Mouse (Mus musculus) A20 (cell line): ENCODE results near the gene Zfp811.
A peak's percentile ranks its signal among the peaks of the same experiment; 100 is the strongest.
"Not testable (repeated sequence)": the region's sequence is repeated elsewhere in the genome, so short reads cannot be mapped to it uniquely, and the experiment has no call there.

Experiments
- DNase-seq: peaks from one replicate; pipeline ENCODE4 v3.0.0-alpha.2; 2011; ENCODE audit warnings: low read depth, low spot score

Zfp811 gene

GRCm38 (mm10) chr17:32809544-32810374 is at the start of gene Zfp811:
TSS of gene Zfp811 (minus strand) at chr17:32809931.
- no peak for DNase-seq

GRCm38 (mm10) chr17:32856713-32857112 is 47.0 kb upstream of the Zfp811 start:
- not testable (repeated sequence) for DNase-seq

GRCm38 (mm10) chr17:32851581-32851980 is 41.9 kb upstream of the Zfp811 start:
- DNase-seq, result no peak

- DNase-seq, result no peak
These were observed 31.7 kb upstream of the Zfp811 start for GRCm38 (mm10) chr17:32841388-32841787.

- DNase-seq, result no peak
These were observed 29.5 kb upstream of the Zfp811 start for GRCm38 (mm10) chr17:32839083-32839802.

- DNase-seq, result no peak
These were observed 20.7 kb upstream of the Zfp811 start for GRCm38 (mm10) chr17:32830418-32830782.

GRCm38 (mm10) chr17:32829540-32830417 is 20.0 kb upstream of the Zfp811 start, which contains the start of gene Zfp799:
TSS of gene Zfp799 (minus strand) at chr17:32830261.
- DNase-seq, result peak; percentile 75

- no peak for DNase-seq
These were observed 6.5 kb upstream of the Zfp811 start for GRCm38 (mm10) chr17:32816074-32816784.

GRCm38 (mm10) chr17:32814136-32814535 is 4.4 kb upstream of the Zfp811 start:
- no peak for DNase-seq

- DNase-seq, result no peak
These were observed 917 bp upstream of the Zfp811 start for GRCm38 (mm10) chr17:32810648-32811047.

- DNase-seq, result no peak
These were observed 810 bp downstream of the Zfp811 start for GRCm38 (mm10) chr17:32808921-32809320.

GRCm38 (mm10) chr17:32789244-32789643 is 20.5 kb downstream of the Zfp811 start:
- DNase-seq, result no peak

- DNase-seq, result no peak
These were observed 21.2 kb downstream of the Zfp811 start for GRCm38 (mm10) chr17:32788576-32788975.

- DNase-seq, result peak; percentile 92
These were observed 21.6 kb downstream of the Zfp811 start, which contains the start of gene Zfp871 for GRCm38 (mm10) chr17:32788094-32788559. TSS of gene Zfp871 (minus strand) at chr17:32788287.

- no peak for DNase-seq
These were observed 22.2 kb downstream of the Zfp811 start for GRCm38 (mm10) chr17:32787436-32788093.

GRCm38 (mm10) chr17:32786944-32787343 is 22.8 kb downstream of the Zfp811 start:
- DNase-seq, result peak; percentile 12

GRCm38 (mm10) chr17:32785656-32786055 is 24.1 kb downstream of the Zfp811 start:
- DNase-seq, result no peak

GRCm38 (mm10) chr17:32777564-32777963 is 32.2 kb downstream of the Zfp811 start:
- DNase-seq, result no peak

- DNase-seq, result peak; percentile 30
These were observed 38.5 kb downstream of the Zfp811 start for GRCm38 (mm10) chr17:32771213-32771612.

GRCm38 (mm10) chr17:32766422-32766821 is 43.3 kb downstream of the Zfp811 start:
- no peak for DNase-seq
